Mouse (Mus musculus) spleen, adult 12 weeks (tissue): ENCODE data around the gene Syn3.

Source experiments
- DNase-seq: peaks from one replicate; pipeline ENCODE4 v3.0.0; 2022; ENCODE audit warnings: low spot score

Gene Syn3

GRCm38 (mm10) chr10:86339121-86339520 lies 159.6 kb downstream of the Syn3 start:
- DNase-seq = no peak

- no peak for DNase-seq
These were observed 160.5 kb downstream of the Syn3 start for GRCm38 (mm10) chr10:86338121-86338715.

GRCm38 (mm10) chr10:86337239-86337638 lies 161.5 kb downstream of the Syn3 start:
- DNase-seq = no peak

DNA sequence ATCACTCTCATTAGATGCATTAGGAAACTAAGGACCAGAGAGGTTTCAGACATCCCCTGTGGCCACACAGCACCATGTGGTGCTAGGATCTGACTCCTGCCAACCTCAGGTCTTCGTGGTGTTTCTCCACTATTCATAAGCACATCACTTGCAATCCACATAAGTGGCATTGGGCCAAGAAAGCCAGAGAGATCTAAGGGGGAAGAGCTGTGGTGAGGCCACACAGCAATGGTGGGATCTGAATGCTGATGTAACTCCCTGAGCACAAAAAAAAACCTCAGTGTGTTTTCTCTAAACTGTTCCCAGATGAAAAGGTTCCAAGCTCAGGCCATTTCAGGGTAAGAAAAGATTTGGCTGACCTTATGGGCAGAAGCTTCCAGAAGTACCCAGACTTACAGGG lies 162.2 kb downstream of the Syn3 start:
- no peak for DNase-seq

- DNase-seq = no peak
These were observed 164.1 kb downstream of the Syn3 start for GRCm38 (mm10) chr10:86334581-86334980.

DNA sequence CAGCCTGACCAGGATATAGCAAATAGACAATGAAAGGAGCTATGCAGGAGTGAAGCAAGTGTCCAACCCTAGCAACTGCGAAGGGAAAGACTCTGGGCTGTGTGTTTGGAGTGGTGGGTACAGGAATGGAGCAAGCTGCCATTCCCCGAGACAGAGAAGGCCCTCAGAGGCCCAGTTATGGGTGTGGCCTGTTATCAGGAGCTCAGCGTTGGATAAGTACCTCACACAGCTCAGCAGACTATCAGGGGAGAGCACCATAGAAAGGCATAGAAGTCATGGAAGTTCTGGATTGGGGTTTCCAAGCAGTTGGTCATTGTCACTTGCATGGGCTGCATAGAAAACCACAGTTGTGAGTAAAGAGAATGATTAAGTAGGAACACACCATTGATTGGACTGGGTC lies 165.8 kb downstream of the Syn3 start:
- no peak for DNase-seq

- DNase-seq = no peak
These were observed 166.9 kb downstream of the Syn3 start for GRCm38 (mm10) chr10:86331681-86332281.

DNA sequence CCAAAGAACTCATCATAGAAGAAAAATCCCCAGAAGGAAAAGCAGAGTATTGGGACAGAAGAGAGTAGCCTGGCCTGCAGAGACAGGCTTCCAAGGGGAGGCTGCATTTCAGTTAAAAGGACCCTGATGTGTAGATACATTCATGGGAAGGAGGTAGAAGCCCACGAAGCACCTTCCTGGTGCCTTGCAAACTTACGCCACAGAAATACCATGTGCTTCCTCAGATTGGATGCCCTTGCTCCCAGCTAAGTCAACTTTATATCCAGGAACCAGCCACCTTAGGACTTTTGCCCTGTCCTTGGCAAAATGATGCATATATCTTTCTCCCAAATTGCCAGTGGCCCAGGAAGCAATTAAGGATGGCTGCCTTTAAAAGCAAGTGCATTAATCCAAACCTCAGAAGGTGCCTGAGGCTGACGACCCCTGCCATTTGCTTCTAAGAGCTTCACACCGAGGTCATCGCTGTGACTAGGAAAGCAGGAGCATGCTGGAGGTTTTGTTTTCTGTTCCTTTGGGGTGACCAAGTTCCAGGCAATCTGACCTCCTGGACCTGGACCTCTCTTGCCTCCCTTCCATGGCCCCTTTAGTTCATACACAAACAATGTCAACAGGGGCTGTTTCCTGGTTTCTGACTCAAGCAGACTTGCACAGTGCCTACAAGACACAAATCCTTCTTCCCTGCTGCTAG lies 167.6 kb downstream of the Syn3 start:
- no peak for DNase-seq

DNA sequence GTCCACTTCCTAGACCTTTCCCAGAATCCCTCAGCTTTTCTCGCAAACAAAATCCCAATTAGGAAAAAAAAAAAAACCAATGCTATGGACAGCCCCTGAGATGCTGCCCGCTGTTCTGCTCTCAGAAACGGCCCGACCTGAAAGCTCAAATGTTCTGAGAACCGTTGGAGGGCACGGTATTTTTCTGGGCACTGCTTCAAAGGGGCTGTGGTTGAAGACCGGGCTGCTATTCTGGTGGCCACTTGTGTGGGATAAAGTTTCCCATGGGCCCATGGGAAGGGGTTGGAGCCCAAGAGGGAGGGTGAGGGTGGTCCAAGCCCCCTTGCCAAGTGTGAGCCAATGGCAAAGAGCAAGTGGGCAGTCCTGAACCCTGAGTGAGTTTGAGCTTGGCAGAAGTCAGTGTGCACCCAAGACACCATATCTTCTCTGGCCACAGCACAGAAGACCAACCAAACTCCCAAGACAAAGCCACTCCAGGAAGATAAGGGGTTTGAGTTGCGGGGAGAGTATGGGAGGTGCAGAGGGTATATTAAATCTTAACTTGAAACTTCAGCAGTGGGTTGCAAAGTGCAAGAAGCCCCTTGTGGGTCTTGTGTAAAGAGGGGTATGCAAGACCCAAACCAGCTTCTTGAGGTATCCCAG lies 169.3 kb downstream of the Syn3 start:
- DNase-seq = no peak

GRCm38 (mm10) chr10:86328691-86329090 lies 170.0 kb downstream of the Syn3 start:
- DNase-seq = no peak

- DNase-seq = no peak
These were observed 170.6 kb downstream of the Syn3 start for GRCm38 (mm10) chr10:86328143-86328542.

DNA sequence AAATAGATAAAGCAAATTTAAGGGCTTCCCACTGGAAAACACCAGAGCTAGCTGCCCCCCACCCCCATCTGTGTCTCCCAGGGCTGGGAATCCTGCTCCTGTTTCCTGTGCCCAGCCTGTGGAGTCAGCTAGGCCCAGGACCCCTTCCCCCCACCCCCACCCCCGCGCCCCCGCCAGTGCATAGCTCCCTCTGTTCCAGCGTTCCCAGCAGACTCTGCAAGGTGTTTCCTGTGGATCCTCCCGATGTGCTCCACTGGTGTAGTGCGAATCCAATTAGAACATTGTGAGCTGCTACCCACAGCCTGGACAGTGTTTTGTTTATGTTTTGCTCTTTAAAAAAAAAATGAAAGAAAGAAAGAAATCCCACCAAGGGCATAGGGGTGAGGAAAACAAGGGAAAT lies 173.4 kb downstream of the Syn3 start:
- DNase-seq = no peak

DNA sequence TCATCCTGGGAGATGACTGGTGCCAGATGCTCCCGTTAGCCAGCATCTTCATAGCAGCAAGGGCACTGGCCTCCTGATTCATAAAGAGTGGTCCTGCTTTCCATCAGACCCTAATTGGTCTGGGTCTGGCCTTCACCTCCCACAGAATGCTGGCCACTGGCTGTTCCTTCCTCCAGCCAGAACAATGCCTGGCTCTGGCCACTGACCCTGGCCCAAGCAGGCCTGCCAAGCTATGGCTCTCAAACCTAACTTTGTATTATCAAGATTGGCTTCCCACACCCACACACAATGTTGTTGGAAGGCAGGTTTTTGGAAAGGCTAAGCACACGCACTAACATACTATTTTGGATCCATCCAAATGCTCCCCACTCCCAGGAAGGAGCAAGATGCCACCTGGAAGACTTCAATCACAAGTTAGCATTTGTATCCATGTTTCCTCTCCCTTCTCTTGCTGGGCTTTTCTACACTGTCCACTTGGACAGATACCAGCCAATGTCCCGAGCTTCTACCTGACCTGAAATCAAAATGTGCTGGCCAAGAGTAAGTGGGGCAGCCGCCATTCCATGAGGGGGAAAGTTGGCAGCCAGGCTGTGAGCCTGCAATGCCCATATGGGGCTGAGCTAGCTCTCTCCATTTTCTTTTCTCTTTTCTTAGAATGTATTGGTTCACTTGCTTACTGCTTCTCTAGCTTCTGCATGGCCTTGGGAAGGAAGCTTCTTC lies 175.3 kb downstream of the Syn3 start:
- DNase-seq = no peak

- no peak for DNase-seq
These were observed 176.7 kb downstream of the Syn3 start for GRCm38 (mm10) chr10:86322006-86322405.

DNA sequence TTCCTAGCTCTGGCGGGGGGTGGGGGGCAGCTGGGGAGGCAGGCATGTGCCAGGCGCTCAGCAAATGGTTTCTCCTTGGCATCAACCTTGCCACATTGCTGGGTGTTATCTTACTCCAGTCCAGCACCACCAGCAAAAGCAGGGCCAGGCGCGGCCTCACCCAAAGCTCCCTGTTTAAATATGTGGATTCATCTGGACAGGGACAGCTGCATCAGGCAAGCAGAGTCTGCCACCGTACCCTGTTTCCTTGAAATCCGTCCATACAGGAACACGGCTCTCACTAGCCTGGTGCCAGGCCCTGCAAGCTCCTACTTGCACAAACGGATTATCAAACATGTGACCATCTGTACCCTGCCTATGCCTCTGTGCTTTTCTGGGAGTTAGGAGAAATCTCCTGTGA lies 177.5 kb downstream of the Syn3 start:
- no peak for DNase-seq

GRCm38 (mm10) chr10:86320204-86320603 lies 178.5 kb downstream of the Syn3 start:
- DNase-seq = no peak

- DNase-seq = no peak
These were observed 179.2 kb downstream of the Syn3 start for GRCm38 (mm10) chr10:86319526-86319925.

DNA sequence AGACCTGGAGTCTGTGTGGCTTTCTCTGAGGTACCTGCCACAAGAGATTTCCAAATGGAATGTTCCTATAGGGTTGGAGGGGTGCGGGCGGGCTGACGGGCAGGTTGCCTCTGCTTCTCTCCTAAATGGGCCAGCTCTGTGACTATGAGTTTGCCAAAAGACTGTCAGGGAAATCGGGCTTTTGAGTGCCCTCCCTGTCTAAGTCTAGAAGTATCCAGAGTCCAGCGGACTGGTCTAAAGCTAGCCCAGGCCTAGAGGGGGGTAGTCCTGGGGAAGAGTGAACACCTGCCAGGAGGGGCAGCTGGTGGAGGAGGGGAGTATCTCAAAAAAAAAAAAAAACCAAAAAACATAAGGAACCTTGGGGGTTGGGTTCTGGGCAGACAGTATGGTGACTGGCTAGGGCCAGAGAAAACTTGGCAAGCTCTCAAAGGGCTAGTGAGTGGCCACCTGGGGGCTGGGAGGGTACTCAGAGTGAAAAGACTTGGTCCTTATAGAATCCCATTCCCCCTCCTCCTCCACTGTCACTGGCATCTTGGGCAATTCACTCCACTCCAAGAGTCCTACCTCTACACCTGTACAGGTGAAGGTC lies 180.1 kb downstream of the Syn3 start:
- DNase-seq = no peak

DNA sequence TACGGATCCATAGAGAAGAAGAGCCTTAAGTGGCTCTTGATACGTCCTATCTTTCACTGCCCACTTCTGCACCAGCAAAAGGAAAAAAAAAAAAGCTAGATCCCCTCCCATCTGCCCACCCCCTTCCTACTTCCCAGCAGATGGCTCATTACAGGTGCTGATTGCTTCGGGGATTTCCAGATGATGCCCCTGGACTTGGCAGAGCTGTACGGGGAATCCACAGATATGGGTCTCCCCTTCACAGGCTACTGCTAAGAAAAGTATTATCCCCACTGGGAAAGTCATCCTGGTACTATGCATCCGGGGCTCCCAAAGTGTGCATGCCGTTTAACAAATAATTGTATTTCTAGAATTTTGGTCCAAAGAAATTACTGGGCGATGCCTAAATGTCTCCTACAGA lies 181.1 kb downstream of the Syn3 start:
- no peak for DNase-seq

DNA sequence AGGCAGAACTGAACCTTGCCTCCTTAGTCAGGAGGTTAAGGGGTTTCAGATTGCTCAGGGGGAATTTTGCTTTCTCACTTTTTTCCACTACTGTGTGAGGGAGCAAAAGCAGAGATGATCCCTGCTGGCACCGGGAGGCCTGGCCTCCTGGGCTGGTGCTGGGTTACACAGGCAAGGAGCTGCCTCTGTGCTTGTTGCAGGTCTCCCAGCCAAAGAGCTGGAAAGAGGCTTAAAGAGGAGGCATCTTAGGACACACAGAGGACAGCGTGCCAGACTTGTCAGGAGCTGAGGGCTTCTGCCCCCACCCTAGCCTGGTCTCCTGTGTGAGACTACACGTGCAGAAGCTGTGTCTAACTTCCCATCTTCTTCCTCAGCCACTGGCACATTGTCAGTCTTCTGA lies 183.2 kb downstream of the Syn3 start:
- no peak for DNase-seq

GRCm38 (mm10) chr10:86313448-86313847 lies 185.2 kb downstream of the Syn3 start:
- no peak for DNase-seq

- DNase-seq = no peak
These were observed 185.7 kb downstream of the Syn3 start for GRCm38 (mm10) chr10:86312976-86313375.
